Mouse (Mus musculus) embryonic fibroblast, embryonic 13.5 days (primary cell): ENCODE results near the gene Scmh1.

Source experiments
- CTCF ChIP-seq: IDR thresholded peaks from 2 replicates; pipeline ENCODE4 v1.5.1; 2011; ENCODE audit warnings: mild to moderate bottlenecking, control low read depth, low read length, moderate library complexity, borderline replicate concordance; ENCODE audit not compliant: insufficient read depth
- POLR2A ChIP-seq: IDR thresholded peaks from 2 replicates; pipeline ENCODE4 v1.6.1; 2011; ENCODE audit warnings: low read depth, mild to moderate bottlenecking, control low read depth, low read length, moderate library complexity

- TF ChIP-seq CTCF (no peak), POLR2A (no peak)
These were observed 32.2 kb upstream of the Scmh1 start for GRCm38 (mm10) chr4:120372838-120373237.
